Mouse (Mus musculus): Measurements from ENCODE around the gene Zfp13. TPM values are rescaled to one million over a fixed set of nuclear protein-coding genes. Genes with fewer than 3 reads are reported as not detected.

The Zfp13 gene
- total RNA-seq (2012; rRNA removed), result 19.9 and 26.9 TPM in 2 replicates

DNA sequence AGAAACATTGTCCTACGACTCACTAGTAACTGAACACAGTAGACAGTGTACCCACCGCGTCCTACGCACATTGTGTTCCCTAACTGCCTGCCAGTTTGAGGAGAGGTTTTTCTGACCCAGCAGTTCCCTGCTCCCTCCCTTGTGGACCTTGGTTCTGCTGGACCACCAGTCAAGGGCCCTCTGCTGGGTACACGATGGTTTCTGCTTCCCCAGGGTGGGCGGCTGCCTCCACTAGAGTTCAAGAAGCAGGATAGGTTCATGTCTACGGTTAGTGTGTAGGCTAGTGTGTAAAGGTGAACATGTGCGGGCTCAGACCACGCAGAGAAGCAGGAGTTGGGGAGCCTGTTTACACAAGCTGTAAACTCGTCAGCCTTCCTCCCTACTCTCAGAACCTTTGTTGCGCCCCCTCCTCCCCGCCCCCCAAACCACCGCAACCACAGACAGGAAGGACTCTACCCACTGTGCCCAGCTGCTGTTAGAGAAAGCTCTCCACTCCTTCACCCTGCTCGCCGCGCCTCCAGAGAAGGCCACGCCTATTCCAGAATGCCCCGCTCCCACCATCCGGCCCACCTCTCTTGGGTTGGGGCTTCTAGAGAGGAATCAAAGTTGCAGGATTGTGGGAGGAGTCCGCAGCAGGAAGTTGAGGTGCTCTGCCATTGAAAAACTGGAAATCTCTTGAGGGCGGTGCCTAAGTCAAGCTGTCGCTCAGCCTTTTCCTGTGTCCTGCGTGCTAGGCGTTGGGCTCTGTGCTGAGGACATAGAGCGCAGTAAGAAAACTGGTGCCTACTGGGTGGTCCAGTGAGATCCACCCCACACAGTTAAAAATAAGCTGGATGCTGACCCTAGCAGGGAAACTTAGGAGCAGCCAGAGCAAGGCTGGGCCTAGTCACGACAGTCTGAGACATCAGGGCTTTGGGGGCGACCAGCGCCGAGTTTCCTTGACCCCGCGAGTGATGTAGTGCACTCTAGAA is at the start of gene Zfp13:
Gene Zfp13, minus strand, starts transcription at position 906 of the 971 bp plus-strand sequence.
- Histone ChIP-seq H3K9ac (ENCODE audit: insufficient read depth, low read depth, low read length, poor library complexity, severe bottlenecking) (peak within 1 kb of the TSS; percentile 96), H3K4me3 (ENCODE audit: insufficient read depth in 1 of 2, low read depth in 1 of 2, low read length in 2 of 2, poor library complexity in 1 of 2, severe bottlenecking in 1 of 2) (peak within 1 kb of the TSS; percentile 81 to 92), H3K27ac (ENCODE audit: insufficient read depth, low read depth, low read length, poor library complexity, severe bottlenecking) (peak within 1 kb of the TSS; percentile 100), H3K9me3 (ENCODE audit: control insufficient read depth, insufficient read depth, low read depth, low read length) (no peaks in the 10 kb centered on the region), H3K36me3 (ENCODE audit: control insufficient read depth, insufficient read depth, low read length, poor library complexity, severe bottlenecking) (peaks cover 3% of the 10 kb centered on the region), H3K4me1 (ENCODE audit: control insufficient read depth in 2 of 2, insufficient read depth in 2 of 2, low read length in 2 of 2, poor library complexity in 1 of 2) (peaks cover 2 to 6% of the 10 kb centered on the region in 2 experiments; a peak in 3 of 4 replicates)
- TF ChIP-seq HCFC1 (IDR thresholded peaks at IDR 0.05; ENCODE audit: borderline replicate concordance, insufficient read depth, low read length) (0 out of 2 replicates have a peak, but pooled peaks have one; percentile 16), ZNF384 (IDR thresholded peaks at IDR 0.05; ENCODE audit: low read depth, low read length) (no peak), CHD2 (IDR thresholded peaks at IDR 0.05; ENCODE audit: low read depth, low read length) (no peak)
- DNase-seq (ENCODE audit: low read depth, low spot score), result peak; percentile 95
- in situ Hi-C loops (cut with MboI; ENCODE audit: low sequenced_read_pairs in 2 of 2, unreplicated experiment in 2 of 2), result no loop called here

DNA sequence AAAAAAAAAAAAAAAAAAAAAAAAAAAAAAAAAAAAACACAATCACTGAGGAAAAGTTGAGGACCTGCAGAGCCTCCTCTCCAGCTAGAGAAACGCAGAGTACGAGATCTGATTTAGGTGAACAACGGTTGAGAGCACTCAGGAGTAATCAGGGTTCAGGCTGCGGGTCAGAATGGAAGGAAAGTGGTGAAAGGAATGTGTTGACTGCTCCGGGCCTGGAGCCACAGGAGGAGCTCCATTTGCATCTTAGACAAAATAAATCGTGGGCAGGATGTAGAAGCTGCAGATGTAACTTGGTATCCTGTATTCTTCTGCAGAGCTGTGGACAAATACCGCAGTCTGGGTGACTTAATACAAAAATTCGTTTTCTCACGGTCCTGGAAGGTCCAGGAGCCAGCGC is 46.6 kb upstream of the Zfp13 start:
- H3K9me3 ChIP-seq (ENCODE audit: control insufficient read depth, insufficient read depth, low read depth, low read length), result no peaks in the 10 kb centered on the region
- TF ChIP-seq ZC3H11A (IDR thresholded peaks at IDR 0.05; ENCODE audit: borderline replicate concordance, low read depth, low read length), result no peak
- TF ChIP-seq ZNF384 (IDR thresholded peaks at IDR 0.05; ENCODE audit: low read depth, low read length), result no peak
- no peak for TF ChIP-seq HCFC1 (IDR thresholded peaks at IDR 0.05; ENCODE audit: borderline replicate concordance, insufficient read depth, low read length)
- TF ChIP-seq CHD2 (IDR thresholded peaks at IDR 0.05; ENCODE audit: low read depth, low read length), result no peak
- no peak for TF ChIP-seq MAFK (IDR thresholded peaks at IDR 0.05; ENCODE audit: insufficient read depth, low read depth, low read length)
- peaks cover 2% of the 10 kb centered on the region; the same call in 1 of the 2 replicates for H3K36me3 ChIP-seq (ENCODE audit: control insufficient read depth, insufficient read depth, low read length, poor library complexity, severe bottlenecking)
- H3K4me1 ChIP-seq (ENCODE audit: control insufficient read depth in 2 of 2, insufficient read depth in 2 of 2, low read length in 2 of 2, poor library complexity in 1 of 2), result peaks cover 1 to 18% of the 10 kb centered on the region in 2 experiments; a peak in 2 of 4 replicates
- H3K27ac ChIP-seq (ENCODE audit: insufficient read depth, low read depth, low read length, poor library complexity, severe bottlenecking), result no peak overlapping the region
- in situ Hi-C loops (cut with MboI; ENCODE audit: low sequenced_read_pairs in 2 of 2, unreplicated experiment in 2 of 2), result no loop called here
- no peak for DNase-seq (ENCODE audit: low read depth, low spot score)
- no peak overlapping the region for H3K9ac ChIP-seq (ENCODE audit: insufficient read depth, low read depth, low read length, poor library complexity, severe bottlenecking)
- H3K4me3 ChIP-seq (ENCODE audit: insufficient read depth in 1 of 2, low read depth in 1 of 2, low read length in 2 of 2, poor library complexity in 1 of 2, severe bottlenecking in 1 of 2), result no peak overlapping the region

DNA sequence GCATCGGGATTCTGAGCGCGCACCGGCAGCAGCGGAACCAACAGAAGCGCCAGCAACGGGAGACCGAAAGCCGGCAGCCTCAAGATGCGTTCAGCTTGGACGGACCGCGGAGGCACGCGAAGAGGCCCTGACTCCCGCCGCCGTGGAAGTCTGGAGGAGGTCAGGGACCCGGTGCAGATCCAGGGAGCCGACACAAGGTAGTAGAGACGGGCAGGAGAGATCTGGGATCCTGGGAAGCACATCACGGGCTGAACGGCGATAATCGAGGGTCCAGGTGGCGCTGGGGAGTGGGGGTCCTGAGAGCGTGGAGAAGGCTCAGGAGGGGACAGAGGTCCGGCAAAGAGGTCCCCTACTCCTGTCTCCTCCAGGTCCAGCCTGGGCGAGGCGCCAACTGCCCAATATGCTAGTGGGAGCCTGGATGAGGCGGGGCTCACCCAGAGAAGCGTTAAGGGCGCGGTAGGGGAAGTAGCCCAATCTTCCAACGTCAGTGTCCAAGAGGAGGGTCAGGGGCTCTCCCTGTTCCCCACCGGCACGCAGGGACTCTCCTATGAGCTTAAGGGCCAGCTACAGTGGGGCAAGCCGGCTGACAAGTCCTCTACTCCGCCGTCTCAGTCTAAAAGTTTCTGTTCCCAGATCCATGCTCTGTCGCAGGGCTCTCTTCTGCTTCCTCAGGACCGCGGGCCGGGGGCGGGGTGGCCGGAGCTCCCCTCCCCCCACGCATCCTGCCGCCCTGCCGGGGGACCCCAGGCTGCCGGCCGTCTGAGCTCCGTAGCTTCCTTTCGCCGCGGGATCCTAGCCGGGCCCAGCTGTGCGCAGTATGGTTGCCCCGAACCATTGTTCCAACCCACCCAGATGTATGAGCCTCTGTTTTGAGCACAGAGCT is 45.6 kb upstream of the Zfp13 start, which contains the start of gene Mmp25:
Gene Mmp25, minus strand, starts transcription at position 665 of the 883 bp plus-strand sequence.
- Histone ChIP-seq H3K4me3 (ENCODE audit: insufficient read depth in 1 of 2, low read depth in 1 of 2, low read length in 2 of 2, poor library complexity in 1 of 2, severe bottlenecking in 1 of 2) (peak within 1 kb of the TSS; percentile 58 to 72), H3K9me3 (ENCODE audit: control insufficient read depth, insufficient read depth, low read depth, low read length) (no peaks in the 10 kb centered on the region), H3K9ac (ENCODE audit: insufficient read depth, low read depth, low read length, poor library complexity, severe bottlenecking) (peak within 1 kb of the TSS; percentile 63), H3K4me1 (ENCODE audit: control insufficient read depth in 2 of 2, insufficient read depth in 2 of 2, low read length in 2 of 2, poor library complexity in 1 of 2) (peaks cover 1 to 18% of the 10 kb centered on the region in 2 experiments; a peak in 2 of 4 replicates), H3K36me3 (ENCODE audit: control insufficient read depth, insufficient read depth, low read length, poor library complexity, severe bottlenecking) (peaks cover 2% of the 10 kb centered on the region; the same call in 1 of the 2 replicates), H3K27ac (ENCODE audit: insufficient read depth, low read depth, low read length, poor library complexity, severe bottlenecking) (0 out of 2 replicates have a peak within 1 kb of the TSS, but pooled peaks have one; percentile 7)
- DNase-seq (ENCODE audit: low read depth, low spot score), result no peak
- in situ Hi-C loops (cut with MboI; ENCODE audit: low sequenced_read_pairs in 2 of 2, unreplicated experiment in 2 of 2), result no loop called here
- TF ChIP-seq MAFK (IDR thresholded peaks at IDR 0.05; ENCODE audit: insufficient read depth, low read depth, low read length) (no peak), ZNF384 (IDR thresholded peaks at IDR 0.05; ENCODE audit: low read depth, low read length) (no peak), ZC3H11A (IDR thresholded peaks at IDR 0.05; ENCODE audit: borderline replicate concordance, low read depth, low read length) (no peak), CHD2 (IDR thresholded peaks at IDR 0.05; ENCODE audit: low read depth, low read length) (no peak), HCFC1 (IDR thresholded peaks at IDR 0.05; ENCODE audit: borderline replicate concordance, insufficient read depth, low read length) (no peak)

DNA sequence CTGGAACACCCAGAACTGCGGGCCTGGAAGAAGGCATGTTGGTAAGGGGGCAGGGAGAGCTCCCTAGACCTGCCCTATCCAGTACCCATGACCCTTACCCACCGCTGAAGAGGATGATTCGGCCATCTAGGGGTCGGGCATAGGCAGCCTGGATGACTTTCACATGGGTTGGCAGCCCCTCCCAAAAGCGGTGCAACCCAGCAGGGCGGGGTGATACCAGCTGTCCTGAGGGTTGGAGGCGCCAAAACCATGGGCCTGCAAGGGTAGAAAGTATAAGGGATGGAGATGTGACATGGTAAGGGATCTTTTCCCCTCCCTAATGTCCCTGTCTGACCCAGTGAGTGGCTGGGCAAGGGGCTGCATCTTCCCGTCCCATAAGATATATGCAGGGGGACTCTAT is 32.0 kb upstream of the Zfp13 start:
- Histone ChIP-seq H3K27ac (ENCODE audit: insufficient read depth, low read depth, low read length, poor library complexity, severe bottlenecking) (no peak overlapping the region), H3K9me3 (ENCODE audit: control insufficient read depth, insufficient read depth, low read depth, low read length) (no peaks in the 10 kb centered on the region), H3K9ac (ENCODE audit: insufficient read depth, low read depth, low read length, poor library complexity, severe bottlenecking) (peak overlapping the region; percentile 9; the same call in 1 of the 2 replicates), H3K4me3 (ENCODE audit: insufficient read depth in 1 of 2, low read depth in 1 of 2, low read length in 2 of 2, poor library complexity in 1 of 2, severe bottlenecking in 1 of 2) (peak overlapping the region in 1 of 2 experiments; percentile 31; a peak in 2 of 4 replicates), H3K36me3 (ENCODE audit: control insufficient read depth, insufficient read depth, low read length, poor library complexity, severe bottlenecking) (no peaks in the 10 kb centered on the region), H3K4me1 (ENCODE audit: control insufficient read depth in 2 of 2, insufficient read depth in 2 of 2, low read length in 2 of 2, poor library complexity in 1 of 2) (peaks cover 8 to 23% of the 10 kb centered on the region in 2 experiments; a peak in 3 of 4 replicates)
- in situ Hi-C loops (cut with MboI; ENCODE audit: low sequenced_read_pairs in 2 of 2, unreplicated experiment in 2 of 2), result no loop called here
- no peak for DNase-seq (ENCODE audit: low read depth, low spot score)
- TF ChIP-seq HCFC1 (IDR thresholded peaks at IDR 0.05; ENCODE audit: borderline replicate concordance, insufficient read depth, low read length) (no peak), ZNF384 (IDR thresholded peaks at IDR 0.05; ENCODE audit: low read depth, low read length) (no peak), CHD2 (IDR thresholded peaks at IDR 0.05; ENCODE audit: low read depth, low read length) (no peak), ZC3H11A (IDR thresholded peaks at IDR 0.05; ENCODE audit: borderline replicate concordance, low read depth, low read length) (no peak)
